In genomic region chr6:83033249-83034185, GRCm38 (mm10) we compare ENCODE assay signal across 8 mouse cellular contexts. TPM values are rescaled to one million over a fixed set of nuclear protein-coding genes. Genes with fewer than 3 reads are reported as not detected.
A peak's percentile ranks its signal among the peaks of the same experiment; 100 is the strongest.
DNase-seq lines count a peak whose midpoint lies in the region; ATAC-seq lines count a peak whose summit lies in the region.

TSS of gene Dok1 (minus strand) at chr6:83033471.
TSS of gene Loxl3 (plus strand) at chr6:83034173.

- under 1% methylated on average over 51 of the region's 51 CpGs for WGBS in forebrain, embryonic 15.5 days
- under 1% methylated on average over 51 of the region's 51 CpGs for WGBS in limb, embryonic 12.5 days
- under 1% methylated on average over 51 of the region's 51 CpGs for WGBS in midbrain, embryonic 12.5 days

- peak within 1 kb of the TSS; percentile 94 for H3K4me2 ChIP-seq in forebrain, embryonic 15.5 days (replicated peaks)
- H3K4me2 ChIP-seq in limb, embryonic 12.5 days, result peak within 1 kb of the TSS; percentile 84
- peak within 1 kb of the TSS; percentile 79 for H3K4me2 ChIP-seq in midbrain, embryonic 12.5 days (replicated peaks)

- H3K9ac ChIP-seq in forebrain, embryonic 15.5 days (replicated peaks), result peak within 1 kb of the TSS; percentile 51
- H3K9ac ChIP-seq in limb, embryonic 12.5 days (replicated peaks), result peak within 1 kb of the TSS; percentile 52
- H3K9ac ChIP-seq in midbrain, embryonic 12.5 days (replicated peaks), result peak within 1 kb of the TSS; percentile 56

- peaks cover 26% of the 10 kb centered on the region; the same call in 1 of the 2 replicates for H3K27me3 ChIP-seq in forebrain, embryonic 15.5 days
- H3K27me3 ChIP-seq in limb, embryonic 12.5 days, result peaks cover 44% of the 10 kb centered on the region
- peaks cover 77% of the 10 kb centered on the region for H3K27me3 ChIP-seq in midbrain, embryonic 12.5 days

- ATAC-seq in forebrain, embryonic 15.5 days (replicated peaks), result peak; percentile 70
- peak; percentile 68 to 72 for ATAC-seq in hematopoietic stem cell, adult 5-6 weeks (replicated peaks in 1 of 2; ENCODE audit: insufficient read depth in 1 of 2, low FRiP score in 2 of 2, low TSS enrichment in 1 of 2, low read depth in 1 of 2, poor library complexity in 2 of 2, severe bottlenecking in 2 of 2)
- ATAC-seq in limb, embryonic 12.5 days (ENCODE audit: insufficient number of reproducible peaks, insufficient read depth, low FRiP score, low TSS enrichment, low read depth), result peak; percentile 75
- ATAC-seq in midbrain, embryonic 12.5 days (ENCODE audit: low FRiP score, low read depth), result peak; percentile 74

- peak within 1 kb of the TSS; percentile 52 for H3K27ac ChIP-seq in forebrain, embryonic 15.5 days (replicated peaks)
- H3K27ac ChIP-seq in limb, embryonic 12.5 days, result peak within 1 kb of the TSS; percentile 86
- peak within 1 kb of the TSS; percentile 64; the same call in 1 of the 2 replicates for H3K27ac ChIP-seq in midbrain, embryonic 12.5 days (replicated peaks)

- H3K4me3 ChIP-seq in forebrain, embryonic 15.5 days, result peak within 1 kb of the TSS; percentile 55
- H3K4me3 ChIP-seq in limb, embryonic 12.5 days (replicated peaks), result peak within 1 kb of the TSS; percentile 48
- peak within 1 kb of the TSS; percentile 56 for H3K4me3 ChIP-seq in midbrain, embryonic 12.5 days

- H3K36me3 ChIP-seq in forebrain, embryonic 15.5 days, result no peaks in the 10 kb centered on the region
- H3K36me3 ChIP-seq in limb, embryonic 12.5 days, result peaks cover 8% of the 10 kb centered on the region; the same call in 1 of the 2 replicates
- no peaks in the 10 kb centered on the region for H3K36me3 ChIP-seq in midbrain, embryonic 12.5 days

- peak; percentile 79 for DNase-seq in ES-CJ7 (ENCODE audit: low read depth, low spot score)
- DNase-seq in adrenal gland, postnatal 25 days, result peak; percentile 76
- DNase-seq in spleen, postnatal 36 days (ENCODE audit: low spot score in 2 of 2), result peak; percentile 64 to 72
- no peak for DNase-seq in left cerebral cortex, adult 8-10 months (ENCODE audit: low spot score in 2 of 2)

- H3K4me1 ChIP-seq in forebrain, embryonic 15.5 days, result peaks cover 32% of the 10 kb centered on the region
- H3K4me1 ChIP-seq in limb, embryonic 12.5 days (replicated peaks), result peaks cover 40% of the 10 kb centered on the region
- H3K4me1 ChIP-seq in midbrain, embryonic 12.5 days, result peaks cover 29% of the 10 kb centered on the region

- H3K9me3 ChIP-seq in forebrain, embryonic 15.5 days, result no peaks in the 10 kb centered on the region
- H3K9me3 ChIP-seq in limb, embryonic 12.5 days, result no peaks in the 10 kb centered on the region
- H3K9me3 ChIP-seq in midbrain, embryonic 12.5 days, result no peaks in the 10 kb centered on the region

RNA-seq across cellular contexts. Expression of gene Dok1, which starts in this region (rescaled TPM):
- 10.1 and 15.9 TPM in 2 replicates for total RNA-seq in adrenal gland, postnatal 25 days (2021)
- 3.1 and 3.4 TPM in 2 replicates for polyA plus RNA-seq in forebrain, embryonic 15.5 days (2015; fragmentation: Nextera tagmentation; extraction: Ambion mirVana)
- 22.9 and 39.6 TPM in 2 replicates for total RNA-seq in hematopoietic stem cell, adult 5-6 weeks (2017)
- 9.9 and 10.0 TPM in 2 replicates for polyA plus RNA-seq in limb, embryonic 12.5 days (2016; fragmentation: Nextera tagmentation; extraction: Ambion mirVana)
- polyA plus RNA-seq in midbrain, embryonic 12.5 days (2016; fragmentation: Nextera tagmentation; extraction: Ambion mirVana), result 5.8 and 8.3 TPM in 2 replicates
- 1 to 10 TPM; 2.1 to 3.7 (median 2.9) TPM for total RNA-seq in left cerebral cortex, adult 8-10 months (2022)

RNA-seq across cellular contexts. Expression of gene Loxl3, which starts in this region (rescaled TPM):
- 2.3 and 2.5 TPM in 2 replicates for total RNA-seq in adrenal gland, postnatal 25 days (2021)
- 4.7 and 6.3 TPM in 2 replicates for polyA plus RNA-seq in forebrain, embryonic 15.5 days (2015; fragmentation: Nextera tagmentation; extraction: Ambion mirVana)
- total RNA-seq in hematopoietic stem cell, adult 5-6 weeks (2017), result 1.3 and 2.2 TPM in 2 replicates
- polyA plus RNA-seq in limb, embryonic 12.5 days (2016; fragmentation: Nextera tagmentation; extraction: Ambion mirVana), result 15.7 and 19.4 TPM in 2 replicates
- polyA plus RNA-seq in midbrain, embryonic 12.5 days (2016; fragmentation: Nextera tagmentation; extraction: Ambion mirVana), result 11.0 and 14.7 TPM in 2 replicates
- 1 to 10 TPM; 2.0 to 4.3 (median 3.0) TPM for total RNA-seq in left cerebral cortex, adult 8-10 months (2022)

Comparison
In these comparisons a context has a peak if more than half of its experiments do, and no peak if none do; other contexts are left out.
1. DNase-seq: peak in ES-CJ7 (single experiment), adrenal gland, postnatal 25 days (single experiment) and spleen, postnatal 36 days (2 of 2); none in left cerebral cortex, adult 8-10 months (0 of 2).
2. Peak in every context shown above with its lines, with median percentiles within 50 percentile points of each other: ATAC-seq, H3K27ac ChIP-seq, H3K4me2 ChIP-seq, H3K4me3 ChIP-seq and H3K9ac ChIP-seq.